Mouse (Mus musculus) CD4-positive naive resting alpha-beta T cell, adult 76 days (primary cell): ENCODE results near the gene Olfr698. TPM values are rescaled to one million over a fixed set of nuclear protein-coding genes. Genes with fewer than 3 reads are reported as not detected.

Experiments used
- total RNA-seq: library from RNA; stranded (reverse); gene quantifications from one replicate; pipeline ENCODE4 v1.2.4, GENCODE M21; 2023

Olfr698 gene
- not detected for total RNA-seq

GRCm38 (mm10) chr7:106755297-106755696 lies at the start of gene Olfr698:
Gene Olfr698 (minus strand): TSS chr7:106755397.

GRCm38 (mm10) chr7:106793098-106793497 lies 37.9 kb upstream of the Olfr698 start, which contains the start of gene Olfr699:
Gene Olfr699 (minus strand): TSS chr7:106793198.

GRCm38 (mm10) chr7:106742343-106742742 lies 12.9 kb downstream of the Olfr698 start, which contains the start of gene Olfr697:
Gene Olfr697 (minus strand): TSS chr7:106742443.

GRCm38 (mm10) chr7:106716296-106716695 lies 38.9 kb downstream of the Olfr698 start, which contains the start of gene Olfr695:
Gene Olfr695 (minus strand): TSS chr7:106716396.

Other genes starting within 250 kb of the Olfr698 start
- not detected for gene Olfr693, start 74.8 kb downstream of the Olfr698 start, total RNA-seq
- not detected for gene Olfr694, start 63.6 kb downstream of the Olfr698 start, total RNA-seq
- not detected for gene Olfr695, start 39.0 kb downstream of the Olfr698 start, total RNA-seq
- not detected for gene Olfr697, start 13.0 kb downstream of the Olfr698 start, total RNA-seq
- gene Olfr699, start 37.8 kb upstream of the Olfr698 start, total RNA-seq, result not detected
- gene Olfr700, start 53.4 kb upstream of the Olfr698 start, total RNA-seq, result not detected
- gene Olfr701, start 58.7 kb upstream of the Olfr698 start, total RNA-seq, result not detected
- not detected for gene Olfr702, start 78.5 kb upstream of the Olfr698 start, total RNA-seq
- not detected for gene Olfr703, start 88.0 kb upstream of the Olfr698 start, total RNA-seq
- gene Olfr704, start 107.8 kb upstream of the Olfr698 start, total RNA-seq, result not detected
- not detected for gene Olfr705, start 121.5 kb upstream of the Olfr698 start, total RNA-seq
- not detected for gene Olfr706, start 132.8 kb upstream of the Olfr698 start, total RNA-seq
- gene Olfr707, start 145.8 kb upstream of the Olfr698 start, total RNA-seq, result not detected
- not detected for gene Olfr1532-ps1, start 152.6 kb upstream of the Olfr698 start, total RNA-seq
- not detected for gene Olfr709-ps1, start 176.8 kb upstream of the Olfr698 start, total RNA-seq
- gene Olfr710, start 192.9 kb upstream of the Olfr698 start, total RNA-seq, result not detected
- gene Olfr6, start 208.5 kb upstream of the Olfr698 start, total RNA-seq, result not detected
- gene Olfr711, start 220.1 kb upstream of the Olfr698 start, total RNA-seq, result not detected